Mouse (Mus musculus): ENCODE measurements around the gene Hnf1b. TPM values are rescaled to one million over a fixed set of nuclear protein-coding genes. Genes with fewer than 3 reads are reported as not detected.

Gene Hnf1b
- polyA plus RNA-seq (2017; shearing (Covaris generic)): not detected

DNA sequence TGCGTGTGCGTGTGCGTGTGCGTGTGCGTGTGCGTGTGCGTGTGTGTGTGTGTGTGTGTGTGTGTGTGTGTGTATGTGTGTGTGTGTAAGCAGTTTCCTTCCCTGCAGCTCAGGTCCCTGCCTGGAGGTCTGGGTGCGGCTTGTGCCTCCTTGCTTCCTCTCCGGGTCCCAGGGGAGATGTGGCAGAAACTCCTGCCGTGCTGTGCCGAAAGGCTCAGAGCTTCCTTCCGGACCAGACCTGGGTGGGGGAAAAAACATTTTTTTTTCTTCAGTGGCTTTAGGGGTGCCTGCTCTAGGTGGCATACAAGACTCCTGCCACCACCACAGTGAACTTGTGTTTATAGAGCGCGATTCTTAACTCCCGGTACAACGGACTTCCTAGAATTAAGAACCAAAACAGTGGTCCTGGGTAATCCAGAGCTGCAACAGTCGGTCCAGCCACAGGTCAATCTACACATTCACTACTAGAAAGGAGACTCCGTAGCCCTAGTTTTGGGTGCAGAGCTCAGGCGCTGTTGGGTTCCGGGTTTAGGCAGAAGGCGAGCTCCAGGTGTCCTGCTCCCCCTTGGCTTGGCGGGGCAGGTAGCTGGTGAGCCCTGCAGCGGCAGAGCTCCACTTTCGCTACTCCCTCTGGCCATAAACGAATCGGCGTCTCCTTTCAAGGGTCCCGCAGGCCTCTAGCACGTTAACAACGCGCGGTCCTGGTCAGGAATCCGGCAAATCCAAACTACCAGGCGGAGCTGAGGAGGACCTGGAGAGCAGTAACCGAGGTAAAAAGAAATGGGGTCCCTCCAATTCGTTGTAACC, at the start of gene Hnf1b:
Gene Hnf1b (plus strand): TSS at position 535 of the 807 bp plus-strand sequence.
- ATAC-seq: no peak

DNA sequence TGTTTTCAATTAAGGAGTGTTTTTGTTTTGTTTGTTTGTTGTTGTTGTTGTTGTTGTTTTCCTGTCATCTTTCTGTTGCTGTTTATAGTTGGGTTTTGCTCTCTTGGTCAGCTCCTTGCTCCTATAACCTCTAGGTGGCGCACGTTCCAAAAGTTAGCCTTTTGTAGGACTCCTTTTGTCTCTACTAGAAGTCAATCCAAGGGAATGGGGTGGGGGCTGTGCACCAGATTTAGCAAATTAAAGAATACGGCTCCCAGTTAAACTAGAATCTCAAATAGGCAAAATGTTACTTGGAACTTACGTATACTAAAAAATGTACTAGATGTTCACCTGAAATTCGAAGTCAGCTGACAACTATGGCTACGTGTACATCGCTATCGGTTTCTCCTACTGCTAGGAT, 47.7 kb upstream of the Hnf1b start:
- ATAC-seq: no peak

DNA sequence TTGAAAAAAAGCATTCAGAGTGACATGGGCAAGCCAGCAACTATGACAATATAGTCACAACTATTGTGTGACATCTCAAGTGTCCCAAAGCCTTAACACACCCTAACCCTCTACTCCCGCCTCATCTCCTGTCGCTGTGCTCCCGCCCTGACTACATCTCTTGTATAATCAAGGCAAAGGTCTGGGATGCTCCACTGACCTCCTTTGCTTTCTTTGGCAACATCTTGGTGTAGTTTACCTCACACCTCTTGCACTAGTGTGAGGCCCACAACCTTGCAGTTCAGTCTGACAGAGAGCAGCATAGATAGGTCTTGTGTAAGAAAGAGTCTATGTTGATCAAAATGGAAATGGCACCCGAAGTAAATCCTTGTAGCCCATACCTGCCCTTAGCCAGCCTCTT, 47.3 kb upstream of the Hnf1b start:
- no peak for ATAC-seq

DNA sequence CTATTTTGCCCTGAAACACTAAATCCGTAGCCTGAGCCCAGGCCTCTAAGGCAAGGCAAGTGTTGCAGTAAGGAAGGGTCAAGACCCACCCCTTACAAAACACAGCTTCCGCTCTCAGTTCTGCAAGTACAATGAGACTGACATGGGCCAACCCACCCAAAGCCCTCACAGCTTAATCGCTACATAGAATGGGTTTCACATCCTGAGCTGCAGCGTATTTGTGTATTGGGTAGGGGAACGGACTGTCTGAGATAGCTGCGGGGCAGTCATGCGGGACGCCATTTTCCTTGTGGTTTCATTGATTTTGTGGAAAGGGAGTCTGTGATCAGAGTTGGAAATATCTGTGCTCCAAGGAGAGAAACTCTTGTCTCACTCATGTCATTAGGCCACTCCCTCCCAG, 39.4 kb upstream of the Hnf1b start:
- ATAC-seq: no peak

DNA sequence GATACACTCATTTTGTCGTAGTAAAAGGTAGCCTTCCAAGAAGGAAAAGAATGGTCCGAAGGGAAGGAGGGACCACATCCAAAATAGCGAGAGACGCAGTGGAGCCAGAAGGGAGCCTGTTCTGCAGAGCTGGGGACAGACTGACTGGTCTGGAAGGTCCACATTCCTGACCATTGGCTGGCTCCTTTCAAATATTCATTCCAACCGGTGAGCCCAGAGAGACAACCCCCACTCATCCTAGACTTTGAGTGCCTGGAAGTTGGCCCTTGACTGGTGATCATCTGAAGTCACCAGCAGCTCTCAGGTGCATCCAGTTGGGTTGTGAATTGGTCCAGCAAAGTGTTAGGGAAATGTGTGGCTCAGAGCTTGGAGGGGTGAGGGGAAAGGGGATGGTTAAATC, 34.7 kb upstream of the Hnf1b start:
- no peak for ATAC-seq

DNA sequence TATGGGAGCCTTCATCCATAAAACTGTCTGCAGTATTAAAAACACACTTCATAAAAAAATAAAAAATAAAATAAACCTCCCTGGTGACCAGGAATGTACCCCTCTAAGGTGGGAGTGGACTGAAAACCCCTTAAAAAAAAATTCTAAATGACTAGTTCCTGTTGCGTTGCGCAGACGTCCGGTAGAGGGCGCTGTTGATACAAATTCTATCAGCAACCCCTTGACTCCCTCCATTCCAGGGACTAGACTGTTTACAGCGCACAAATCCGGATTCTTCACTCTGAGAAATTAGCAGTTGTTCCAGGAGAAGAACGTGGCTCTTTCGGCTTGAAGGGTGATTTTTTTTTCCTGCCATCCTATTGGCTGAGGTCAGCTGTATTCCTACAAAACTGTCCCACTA, 34.2 kb upstream of the Hnf1b start:
- no peak for ATAC-seq

DNA sequence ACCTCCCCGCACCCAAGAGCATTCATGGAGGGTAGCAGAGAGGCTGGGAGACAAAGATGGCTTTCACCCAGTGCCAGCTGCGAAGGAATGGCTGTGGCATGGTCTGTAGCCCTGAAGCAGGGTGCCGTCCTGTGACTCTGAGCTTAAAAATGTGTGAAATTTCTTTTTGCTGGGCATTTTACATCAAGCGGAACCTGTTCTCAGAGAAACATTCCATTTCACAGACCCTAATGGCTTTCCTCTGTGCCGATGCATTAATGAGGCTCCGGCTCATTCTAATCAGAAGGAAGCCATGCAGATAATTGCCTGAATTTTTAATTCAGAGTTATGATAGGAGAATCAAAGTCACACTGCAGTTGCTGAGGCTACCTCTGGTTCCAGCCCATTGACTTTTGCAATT, 32.8 kb upstream of the Hnf1b start:
- ATAC-seq: no peak

DNA sequence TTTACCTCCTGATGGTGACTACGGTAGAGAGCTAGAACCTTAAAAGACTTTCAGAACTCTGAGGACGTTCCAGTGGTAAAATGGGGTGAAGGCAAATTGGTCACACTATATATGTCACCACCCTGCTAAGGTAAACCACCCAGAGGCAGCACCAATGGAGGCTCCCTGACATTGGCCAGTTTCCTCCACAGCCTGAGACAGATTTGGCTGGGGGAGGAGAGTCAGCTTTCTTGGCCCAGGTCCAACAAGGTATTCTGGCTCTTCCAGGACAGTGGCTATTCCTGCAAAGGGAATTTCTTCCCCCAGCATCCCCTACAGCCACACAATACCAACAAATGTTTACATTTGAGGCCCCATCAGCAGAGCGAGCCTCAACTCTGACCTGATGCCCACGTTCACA, 31.9 kb upstream of the Hnf1b start:
- ATAC-seq: no peak

DNA sequence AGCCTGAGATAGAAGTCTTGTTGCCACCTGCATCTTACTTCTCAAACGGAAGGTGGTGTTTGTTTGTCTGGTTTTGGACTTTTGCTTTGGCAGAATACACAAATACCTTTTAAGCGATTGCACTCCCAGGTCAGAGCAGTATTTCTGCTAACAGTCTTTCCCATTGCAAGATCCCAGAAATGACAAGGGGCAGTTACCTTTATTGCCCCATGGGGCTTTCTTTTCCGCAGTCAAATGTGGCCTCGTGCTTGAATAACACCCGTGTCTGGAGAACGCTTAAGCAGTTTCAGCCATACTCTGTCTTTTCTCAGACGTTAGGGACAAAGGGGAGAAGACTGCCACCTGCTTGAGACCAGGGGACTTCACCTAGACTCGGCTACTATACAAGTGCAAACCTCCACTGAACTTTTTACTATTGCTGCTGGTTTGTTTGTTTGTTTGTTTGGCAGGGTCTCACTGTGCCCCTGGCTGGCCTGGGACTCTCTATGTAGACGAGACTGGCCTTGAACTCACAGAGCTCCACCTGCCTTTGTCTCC, 31.2 kb upstream of the Hnf1b start:
- ATAC-seq: no peak

DNA sequence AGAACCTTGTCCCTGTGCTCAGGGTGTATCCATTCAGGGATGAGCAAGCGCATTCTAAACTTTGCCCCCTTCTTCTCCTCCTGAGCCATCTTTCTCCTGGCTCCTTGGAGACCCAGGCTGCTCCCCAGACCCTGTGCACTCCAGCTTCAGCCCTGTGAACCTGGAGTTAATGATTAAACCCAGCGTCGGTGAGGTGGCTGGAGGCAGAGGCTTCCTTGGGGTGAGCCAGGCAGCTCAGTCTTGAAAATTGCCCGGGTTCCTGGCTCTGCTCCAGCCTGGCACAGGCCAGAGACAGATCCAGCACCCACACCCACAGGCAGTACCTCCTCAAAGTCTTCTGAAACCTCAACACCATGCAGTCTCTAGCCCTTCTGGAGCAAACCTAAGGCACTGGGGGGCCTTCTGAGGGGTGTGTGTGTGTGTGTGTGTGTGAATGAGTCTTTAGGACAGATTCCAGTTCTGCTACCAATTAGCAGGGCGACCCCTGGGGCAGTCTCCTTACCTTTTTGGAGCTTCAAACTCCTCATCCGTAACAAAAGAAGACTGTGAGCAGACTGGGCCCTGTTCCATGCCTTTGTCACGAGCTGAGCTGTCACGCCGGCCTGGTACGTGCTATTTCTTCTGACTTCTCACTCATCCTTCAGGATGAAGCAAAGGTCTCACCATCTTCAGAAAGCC, 29.9 kb upstream of the Hnf1b start:
- ATAC-seq: no peak

DNA sequence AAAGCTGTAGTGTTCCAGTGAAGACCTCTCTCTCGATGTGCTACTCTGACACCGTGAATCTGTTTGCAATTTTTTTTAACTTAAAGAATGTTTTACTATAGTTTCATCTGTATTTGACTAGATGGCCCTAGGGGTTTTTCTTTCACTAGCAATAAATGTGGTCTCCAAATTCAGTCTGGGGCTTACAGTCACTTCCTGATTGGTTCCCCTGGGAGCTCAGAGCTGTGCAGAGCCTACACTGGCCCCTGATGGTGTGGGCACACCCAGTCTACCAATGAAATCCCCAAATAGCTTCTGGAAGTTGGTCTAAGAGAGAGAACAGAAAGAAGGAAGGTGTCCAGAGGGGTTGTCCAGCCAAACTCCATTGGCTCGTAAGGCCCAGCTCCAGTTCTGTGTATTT, 23.7 kb upstream of the Hnf1b start:
- no peak for ATAC-seq

DNA sequence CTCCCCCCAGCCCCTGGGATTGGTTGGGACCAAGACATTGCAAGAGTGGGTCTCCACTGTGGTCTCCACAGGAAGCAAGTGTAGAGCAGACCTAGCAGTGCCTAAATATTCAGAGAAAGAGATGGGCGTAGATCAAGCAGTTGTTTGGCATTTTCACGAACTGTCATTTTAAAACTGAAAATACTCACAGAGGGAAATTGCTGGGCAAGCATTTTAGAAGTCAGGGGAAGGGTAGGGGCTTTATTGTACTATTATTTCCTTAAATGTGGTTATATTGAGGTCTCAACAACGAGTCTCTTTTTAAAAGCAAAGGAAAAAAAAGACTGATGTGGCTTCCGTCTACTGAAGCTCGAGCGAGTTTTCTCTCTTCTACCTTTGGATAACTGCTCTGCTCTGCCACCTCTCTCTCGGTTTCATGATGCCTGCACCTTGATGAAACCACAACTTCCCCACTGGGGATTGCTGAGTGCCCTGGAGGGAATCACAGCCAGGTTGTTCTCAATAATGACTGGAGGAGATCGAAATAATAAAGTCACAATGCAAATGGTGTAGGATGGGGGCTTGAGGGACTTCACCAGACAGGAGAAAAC, 21.2 kb upstream of the Hnf1b start:
- no peak for ATAC-seq

DNA sequence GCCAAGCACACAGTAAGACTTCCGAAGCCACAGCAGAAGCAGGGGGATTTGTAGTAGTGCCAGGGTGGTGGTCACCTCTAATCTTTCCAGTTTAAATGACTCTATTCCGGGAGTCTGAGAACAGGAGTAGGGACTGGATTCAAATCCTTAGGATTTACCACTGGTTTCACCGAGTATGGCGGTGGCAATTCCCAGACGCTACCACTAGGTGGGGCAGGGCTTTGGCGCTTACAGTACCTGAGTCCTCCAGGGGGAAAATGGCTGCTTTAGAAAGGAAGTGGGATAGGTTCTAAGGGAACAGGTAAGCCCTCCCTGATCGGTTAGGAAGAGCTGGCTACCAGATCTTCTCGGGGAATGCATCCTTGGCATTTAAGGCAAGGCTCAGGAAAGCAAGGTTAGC, 17.5 kb upstream of the Hnf1b start:
- no peak for ATAC-seq

DNA sequence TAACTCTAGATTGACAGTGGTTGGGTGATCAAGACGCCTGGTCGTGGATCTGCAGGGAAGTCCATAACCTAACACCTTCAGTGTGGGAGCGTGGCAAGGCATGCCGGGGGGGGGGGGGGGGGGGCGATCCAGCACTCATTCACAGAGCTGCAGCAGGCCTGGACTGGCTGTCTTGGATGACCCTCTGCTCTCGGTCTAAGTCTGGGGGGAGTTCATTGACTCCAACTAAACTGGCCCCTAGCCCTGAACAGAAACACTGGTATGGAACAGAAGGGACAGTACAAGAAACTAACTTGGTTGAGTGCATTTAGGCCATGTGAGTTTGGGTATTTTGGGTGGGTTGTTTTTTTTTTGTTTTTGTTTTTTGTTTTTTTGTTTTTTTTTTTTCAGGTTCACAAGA, 16.3 kb upstream of the Hnf1b start:
- no peak for ATAC-seq

DNA sequence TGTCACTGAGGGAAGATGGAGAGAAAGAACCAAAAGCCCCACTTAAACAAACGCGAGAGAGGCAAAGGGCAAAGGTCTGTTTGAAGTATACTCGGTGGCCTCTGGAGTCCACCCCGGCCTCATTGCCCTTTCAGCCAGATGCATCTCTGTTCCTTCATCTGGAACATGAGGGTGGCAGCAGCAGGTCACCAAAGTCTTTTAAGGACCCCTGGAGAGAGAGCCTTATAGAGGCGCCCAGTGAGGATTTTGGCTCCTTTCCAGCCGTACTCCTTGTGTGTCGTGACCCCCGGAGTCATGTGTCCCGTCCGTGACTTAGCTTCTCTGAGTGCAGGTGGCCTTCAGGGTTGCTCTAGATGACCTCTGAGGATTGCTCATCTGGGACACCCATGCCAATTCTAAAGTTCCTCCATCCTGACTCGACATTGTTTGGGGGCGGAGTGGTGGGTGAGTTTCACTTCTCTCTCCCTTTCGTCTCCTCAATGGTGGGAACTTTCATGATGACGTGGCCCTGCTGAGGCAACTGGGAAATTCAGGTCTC, 15.8 kb upstream of the Hnf1b start:
- no peak for ATAC-seq

DNA sequence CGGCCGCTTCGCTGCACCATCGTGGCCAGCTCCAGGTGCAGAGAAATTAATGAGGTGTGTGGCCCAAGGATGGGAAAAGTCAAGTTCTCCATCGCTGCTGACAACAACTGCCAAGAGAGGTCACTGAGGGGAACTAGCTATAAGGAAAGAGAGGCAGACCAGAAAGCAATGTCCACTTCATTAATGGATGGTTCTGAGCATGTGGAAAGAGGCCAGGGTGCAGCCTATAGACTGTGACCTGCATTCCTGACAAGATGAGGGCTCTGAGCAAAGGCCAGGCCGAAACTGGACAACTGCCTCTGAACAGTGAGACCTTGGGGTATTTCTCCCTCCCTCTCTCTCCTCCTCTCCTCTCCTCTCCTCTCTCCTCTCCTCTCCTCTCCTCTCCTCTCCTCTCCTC, 10.4 kb upstream of the Hnf1b start:
- no peak for ATAC-seq

DNA sequence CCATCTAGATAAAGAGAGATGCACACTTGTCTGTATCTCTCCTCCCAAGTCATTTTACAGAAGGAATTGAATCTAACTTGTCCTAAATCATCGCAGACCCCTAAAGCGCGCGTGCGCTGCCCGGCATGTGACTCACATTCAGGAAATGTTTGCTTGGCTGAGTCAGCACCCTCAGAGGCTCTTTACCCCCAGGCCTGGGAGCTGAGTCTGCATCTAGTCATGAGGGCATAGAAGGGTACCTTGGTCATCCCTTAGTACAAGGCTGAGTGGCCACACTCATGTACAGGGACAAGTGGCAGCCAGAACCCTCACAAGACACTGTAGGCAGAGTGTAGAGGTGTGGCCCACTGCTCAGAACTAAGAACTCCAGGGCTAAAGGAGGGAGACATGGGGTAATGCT, 6.3 kb upstream of the Hnf1b start:
- no peak for ATAC-seq

DNA sequence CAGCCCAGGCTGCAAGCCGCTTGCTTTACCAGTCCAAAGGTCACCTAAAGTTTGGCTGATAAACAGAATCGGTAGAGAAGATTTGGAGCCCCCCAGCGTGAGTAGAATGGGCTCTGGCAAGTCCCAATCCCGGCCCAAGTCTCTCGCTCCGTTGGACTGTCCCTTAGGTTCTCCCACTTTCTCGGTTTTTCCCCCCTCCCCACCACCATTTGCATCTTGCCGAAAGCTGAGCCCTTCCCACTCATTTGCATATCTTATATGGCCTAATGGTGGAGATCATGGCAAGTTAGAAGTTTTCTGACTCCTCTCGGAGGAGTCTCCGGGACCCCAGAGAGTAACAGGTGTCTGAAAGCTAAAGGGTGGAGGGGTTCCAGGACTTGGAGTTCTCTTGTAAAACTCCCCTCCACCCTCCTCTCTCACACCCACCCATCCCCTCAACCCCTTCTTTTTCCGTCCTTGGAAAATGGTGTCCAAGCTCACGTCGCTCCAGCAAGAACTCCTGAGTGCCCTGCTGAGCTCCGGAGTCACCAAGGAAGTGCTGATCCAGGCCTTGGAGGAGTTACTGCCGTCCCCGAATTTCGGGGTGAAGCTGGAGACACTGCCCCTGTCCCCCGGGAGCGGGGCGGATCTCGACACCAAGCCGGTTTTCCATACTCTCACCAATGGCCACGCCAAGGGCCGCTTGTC, 866 bp downstream of the Hnf1b start:
- no peak for ATAC-seq

DNA sequence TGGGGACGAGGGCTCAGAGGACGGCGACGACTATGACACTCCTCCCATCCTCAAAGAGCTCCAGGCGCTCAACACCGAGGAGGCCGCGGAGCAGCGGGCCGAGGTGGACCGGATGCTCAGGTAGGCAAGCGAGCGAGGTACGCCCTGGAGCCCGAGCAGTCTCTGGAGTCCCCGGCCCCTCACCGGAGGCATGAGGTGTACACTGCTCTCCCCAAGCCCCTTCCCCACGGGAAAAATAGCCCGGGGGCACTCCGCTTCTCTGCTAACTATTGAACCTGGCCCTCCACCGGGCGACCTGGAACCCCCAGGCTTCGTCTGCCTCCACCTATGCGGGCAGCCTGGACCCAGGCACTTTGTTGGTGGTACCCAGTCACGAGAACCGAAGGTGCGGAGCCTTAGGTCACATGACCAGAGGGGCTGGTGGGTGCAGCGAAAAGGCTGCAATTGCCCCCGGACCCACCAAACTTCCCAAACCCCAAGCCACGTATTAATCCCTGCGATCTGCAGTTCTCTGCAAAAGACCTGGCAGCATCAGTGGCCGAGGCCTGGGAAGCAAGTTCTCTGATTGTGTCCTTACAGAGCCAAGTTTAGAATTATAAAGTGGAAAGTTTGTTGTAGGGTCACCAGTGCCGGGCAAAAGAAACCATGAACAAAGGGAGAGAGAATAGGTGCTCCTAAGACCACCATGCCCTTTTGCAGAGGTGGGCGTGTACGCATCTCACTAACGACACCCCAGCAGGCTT, 1.6 kb downstream of the Hnf1b start:
- ATAC-seq: no peak

DNA sequence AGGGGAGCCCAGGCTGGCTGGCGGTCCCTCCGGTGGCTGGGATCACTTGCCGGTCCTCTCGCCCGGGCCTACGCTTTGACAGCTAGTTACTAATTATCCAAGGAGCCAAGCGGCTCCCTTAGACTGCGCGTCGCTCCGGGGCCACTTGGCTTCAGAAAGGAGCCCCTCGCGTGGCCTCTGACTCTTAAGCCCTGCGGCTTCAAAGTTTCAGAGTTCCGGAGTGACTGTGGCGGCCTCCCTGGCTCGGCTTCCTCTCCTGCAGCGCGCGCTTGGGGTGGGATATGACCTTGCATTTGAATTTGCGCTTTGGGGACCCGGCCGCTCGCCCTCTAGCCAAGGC, 2.1 kb downstream of the Hnf1b start:
- ATAC-seq: no peak

DNA sequence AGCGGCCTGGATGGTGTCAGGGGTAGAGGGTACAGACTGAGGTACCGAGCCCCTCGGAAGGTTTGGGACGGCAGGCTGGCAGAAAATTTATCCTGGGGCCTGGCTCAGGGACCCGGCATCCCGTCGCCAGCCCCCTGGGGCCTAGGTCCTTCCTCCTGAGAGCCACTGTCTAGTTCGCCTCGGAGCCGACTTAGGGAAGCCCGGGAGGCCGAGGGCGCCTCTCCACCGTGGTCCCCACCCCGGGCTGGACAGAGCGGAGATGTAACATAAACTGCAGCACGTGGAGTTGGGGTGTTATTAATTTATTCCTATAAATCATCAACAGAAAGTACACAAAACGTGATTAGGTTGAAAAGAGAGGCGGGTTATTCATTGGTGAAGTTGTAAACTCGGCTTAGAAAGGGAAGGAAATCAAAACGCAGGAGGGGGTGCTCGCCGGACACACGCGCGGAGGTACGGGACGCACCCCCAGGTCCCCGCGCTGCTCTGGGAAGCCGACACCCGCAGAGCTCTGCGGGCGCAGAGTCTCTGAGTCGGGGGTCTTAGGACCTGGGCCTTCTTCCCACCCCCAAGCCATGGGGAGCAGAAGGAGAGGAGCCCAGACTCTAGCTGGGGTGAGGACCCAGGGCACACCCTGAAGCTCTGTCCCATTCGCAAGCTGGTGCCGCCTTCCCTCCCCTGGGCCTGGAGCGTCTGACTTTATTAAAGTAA, 2.8 kb downstream of the Hnf1b start:
- no peak for ATAC-seq
